Mouse (Mus musculus) cerebellum, adult 2 months (tissue): ENCODE results near the gene Arid1b. TPM values are rescaled to one million over a fixed set of nuclear protein-coding genes. Genes with fewer than 3 reads are reported as not detected.

Experiments used
- DNase-seq, 2 experiments: peaks; one replicate each; pipeline ENCODE4 v3.0.0; 2021
- H3K27ac ChIP-seq: fragments of 200-500 bp; 2 replicates; pipeline ENCODE4 v1.5.1; 2012; ENCODE audit warnings: low read length, control low read depth, inconsistent platforms; ENCODE audit not compliant: insufficient read depth
- H3K27me3 ChIP-seq: fragments of 200-500 bp; 2 replicates; pipeline ENCODE4 v1.6.1; 2012; ENCODE audit warnings: inconsistent platforms, mild to moderate bottlenecking, low read length, moderate library complexity; ENCODE audit not compliant: control insufficient read depth, insufficient read depth
- H3K4me1 ChIP-seq: fragments of 200-500 bp; 2 replicates; pipeline ENCODE4 v1.6.1; 2011; ENCODE audit warnings: low read length; ENCODE audit not compliant: control insufficient read depth, insufficient read depth
- H3K4me3 ChIP-seq: fragments of 200-500 bp; replicated peaks from 2 replicates; pipeline ENCODE3; 2011; ENCODE audit warnings: mild to moderate bottlenecking, low read depth, low read length, control low read depth; ENCODE audit not compliant: insufficient read depth
- CTCF ChIP-seq: fragments of 200-500 bp; IDR thresholded peaks from 2 replicates; pipeline ENCODE4 v1.5.1; 2011; ENCODE audit warnings: low read depth, mild to moderate bottlenecking, control low read depth, low read length, moderate library complexity, borderline replicate concordance; ENCODE audit not compliant: insufficient read depth
- POLR2A ChIP-seq: fragments of 200-500 bp; IDR thresholded peaks from 2 replicates; pipeline ENCODE4 v1.6.1; 2011; ENCODE audit warnings: low read length, control low read depth, borderline replicate concordance; ENCODE audit not compliant: insufficient read depth
- WGBS: fragments of 180-500 bp; shearing (Covaris S2); methylation state at CpG from one replicate; pipeline ENCODE4 v1.1.7; 2018; 5-methylcytosine and 5-hydroxymethylcytosine counted together
- polyA plus RNA-seq: library from polyadenylated mRNA; depleted of rRNA; stranded (reverse); fragments of >200 nt; gene quantifications from 2 replicates; pipeline ENCODE4 v1.2.3, GENCODE M21; 2012

Gene Arid1b
- polyA plus RNA-seq, 1 experiment, result 25.6 TPM

DNA sequence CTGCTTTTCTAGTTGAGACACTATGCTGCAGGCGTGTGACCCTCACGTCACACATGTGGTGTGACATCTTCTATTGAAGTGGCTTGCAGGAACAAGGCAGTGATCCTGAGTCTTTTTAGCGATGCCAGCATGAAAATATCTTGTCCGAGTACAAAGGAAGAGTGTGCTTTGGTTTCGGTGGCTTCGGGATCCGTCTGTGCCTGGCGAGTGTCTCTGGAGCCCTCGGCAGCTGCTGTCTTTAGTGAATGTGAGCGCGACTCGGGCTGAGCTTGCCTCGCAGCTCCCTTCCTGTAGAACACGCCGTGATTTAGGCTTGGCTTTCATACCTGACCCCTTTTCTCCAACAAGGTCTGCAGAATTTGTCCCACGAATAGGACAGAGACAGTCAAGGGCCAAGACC lies 275.6 kb downstream of the Arid1b start:
- no peaks in the 10 kb centered on the region for H3K27me3 ChIP-seq
- no peak overlapping the region for H3K27ac ChIP-seq
- TF ChIP-seq CTCF, result no peak
- no peak for TF ChIP-seq POLR2A
- WGBS, result 61% methylated on average over 16 of the region's 16 CpGs
- DNase-seq, result no peak
- H3K4me3 ChIP-seq, result no peak overlapping the region
- peaks cover 10% of the 10 kb centered on the region; the same call in 1 of the 2 replicates for H3K4me1 ChIP-seq

DNA sequence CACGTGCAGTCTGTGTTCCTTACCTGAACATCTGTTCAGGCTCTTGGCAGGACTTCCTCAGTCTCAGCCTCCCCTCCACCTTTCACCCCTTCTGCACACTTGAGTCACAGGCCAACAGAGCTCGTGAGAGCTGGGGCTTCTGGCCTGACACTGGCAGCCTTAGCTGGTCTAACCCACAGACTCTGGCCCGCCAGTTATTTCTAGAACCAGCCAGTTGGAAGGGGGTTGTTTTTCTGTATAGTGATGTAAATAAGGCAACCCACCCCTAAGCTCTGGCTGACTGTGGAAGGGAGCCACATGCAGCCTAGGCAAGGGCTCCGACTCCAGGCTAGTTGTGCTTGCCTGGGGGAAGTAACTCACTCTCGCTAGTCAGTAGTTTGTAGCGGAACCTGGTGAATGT lies 276.7 kb downstream of the Arid1b start:
- WGBS, result 71% methylated on average over 6 of the region's 6 CpGs
- H3K4me1 ChIP-seq, result peaks cover 10% of the 10 kb centered on the region; the same call in 1 of the 2 replicates
- no peak overlapping the region for H3K27ac ChIP-seq
- H3K4me3 ChIP-seq, result no peak overlapping the region
- TF ChIP-seq CTCF, result no peak
- TF ChIP-seq POLR2A, result no peak
- H3K27me3 ChIP-seq, result no peaks in the 10 kb centered on the region
- no peak for DNase-seq

DNA sequence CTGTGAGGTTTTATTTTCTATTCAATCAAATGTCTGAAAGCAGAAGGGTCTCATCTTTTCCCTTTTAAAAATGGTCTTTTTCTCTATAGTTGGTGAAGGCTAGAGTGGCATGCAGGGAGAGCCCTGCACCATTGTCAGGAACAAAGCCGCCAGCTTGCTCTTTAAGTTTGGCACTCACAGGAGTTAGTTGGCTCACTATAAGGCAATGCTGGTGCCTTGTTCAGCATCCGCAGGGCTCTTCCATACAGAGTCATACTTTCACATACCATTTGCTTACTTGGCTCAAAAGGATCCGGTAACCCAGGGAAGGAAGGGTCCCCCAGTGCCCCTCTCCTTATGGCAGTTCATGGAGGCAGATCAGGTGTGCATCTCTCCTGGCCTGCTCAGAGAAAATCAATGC lies 279.0 kb downstream of the Arid1b start:
- no peaks in the 10 kb centered on the region for H3K27me3 ChIP-seq
- H3K4me3 ChIP-seq, result no peak overlapping the region
- no peak overlapping the region for H3K27ac ChIP-seq
- H3K4me1 ChIP-seq, result peaks cover 18% of the 10 kb centered on the region
- 48% methylated on average over 3 of the region's 3 CpGs for WGBS
- DNase-seq, result no peak
- no peak for TF ChIP-seq CTCF

DNA sequence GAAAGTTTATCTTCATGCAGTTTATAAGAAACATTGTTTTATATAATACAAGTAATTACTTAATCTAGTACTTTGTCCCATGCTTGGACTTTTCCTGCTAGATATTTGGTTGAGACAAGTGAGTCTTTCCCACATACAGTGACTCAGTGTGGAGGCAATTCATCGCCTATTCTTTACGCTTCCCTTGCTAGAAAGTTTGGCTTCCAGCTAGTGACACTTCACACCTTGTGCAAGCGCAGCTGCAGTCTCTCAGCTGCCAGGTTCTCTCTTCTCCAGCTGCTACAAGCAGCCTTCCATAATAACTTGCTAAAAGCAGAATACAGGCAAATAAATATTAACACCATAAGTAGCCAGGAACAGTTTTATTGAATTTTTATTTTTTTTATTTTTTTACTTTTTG lies 279.6 kb downstream of the Arid1b start:
- Histone ChIP-seq H3K27me3 (no peaks in the 10 kb centered on the region), H3K4me1 (peaks cover 19% of the 10 kb centered on the region), H3K27ac (no peak overlapping the region), H3K4me3 (no peak overlapping the region)
- 72% methylated on average over 3 of the region's 3 CpGs for WGBS
- DNase-seq, result no peak
- TF ChIP-seq CTCF (no peak), POLR2A (no peak)

DNA sequence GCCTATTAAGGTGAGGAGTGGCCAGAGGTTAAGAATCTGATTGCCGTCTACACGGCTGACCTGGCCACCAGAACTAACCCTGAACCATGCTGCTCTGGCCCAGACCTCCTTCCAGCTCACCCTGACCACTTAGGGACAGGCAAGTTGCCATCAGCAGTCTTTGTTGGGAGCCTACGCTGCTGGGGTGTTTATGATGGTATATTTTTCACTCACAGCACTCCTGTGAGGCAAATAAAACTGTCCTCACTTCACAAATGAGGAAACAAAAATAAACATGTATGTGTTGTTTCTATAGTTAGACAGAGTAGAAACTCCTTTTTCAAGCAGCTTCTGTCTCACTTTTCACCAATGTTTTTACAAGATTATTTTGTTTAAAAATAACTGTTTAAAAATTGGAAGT lies 280.3 kb downstream of the Arid1b start:
- 73% methylated on average over 3 of the region's 3 CpGs for WGBS
- no peak overlapping the region for H3K27ac ChIP-seq
- no peak for TF ChIP-seq CTCF
- TF ChIP-seq POLR2A, result no peak
- DNase-seq, result no peak
- peaks cover 24% of the 10 kb centered on the region for H3K4me1 ChIP-seq
- no peaks in the 10 kb centered on the region for H3K27me3 ChIP-seq
- no peak overlapping the region for H3K4me3 ChIP-seq

DNA sequence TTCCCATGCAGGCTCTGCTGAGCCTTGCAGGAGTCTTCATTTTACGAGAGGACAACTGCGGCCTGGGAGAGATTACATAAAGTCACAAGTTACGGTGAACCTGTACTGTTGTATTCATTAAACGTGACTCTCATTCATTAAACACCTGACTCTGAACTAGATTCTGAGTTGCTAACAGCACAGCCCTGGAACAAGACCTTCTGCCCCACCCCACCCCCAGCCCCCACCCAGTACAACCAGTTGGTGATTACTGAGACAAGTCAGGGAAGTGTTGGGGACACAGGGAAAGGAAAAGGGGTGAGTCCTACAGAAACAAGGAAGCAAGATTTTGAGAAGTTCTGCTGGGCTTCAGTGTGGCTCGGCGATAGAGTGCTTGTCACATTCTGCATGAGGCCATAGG lies 281.6 kb downstream of the Arid1b start:
- Histone ChIP-seq H3K4me3 (no peak overlapping the region), H3K4me1 (peaks cover 26% of the 10 kb centered on the region), H3K27ac (no peak overlapping the region), H3K27me3 (no peaks in the 10 kb centered on the region)
- 96% methylated on average over 6 of the region's 6 CpGs for WGBS
- no peak for DNase-seq
- TF ChIP-seq CTCF (no peak), POLR2A (no peak)

DNA sequence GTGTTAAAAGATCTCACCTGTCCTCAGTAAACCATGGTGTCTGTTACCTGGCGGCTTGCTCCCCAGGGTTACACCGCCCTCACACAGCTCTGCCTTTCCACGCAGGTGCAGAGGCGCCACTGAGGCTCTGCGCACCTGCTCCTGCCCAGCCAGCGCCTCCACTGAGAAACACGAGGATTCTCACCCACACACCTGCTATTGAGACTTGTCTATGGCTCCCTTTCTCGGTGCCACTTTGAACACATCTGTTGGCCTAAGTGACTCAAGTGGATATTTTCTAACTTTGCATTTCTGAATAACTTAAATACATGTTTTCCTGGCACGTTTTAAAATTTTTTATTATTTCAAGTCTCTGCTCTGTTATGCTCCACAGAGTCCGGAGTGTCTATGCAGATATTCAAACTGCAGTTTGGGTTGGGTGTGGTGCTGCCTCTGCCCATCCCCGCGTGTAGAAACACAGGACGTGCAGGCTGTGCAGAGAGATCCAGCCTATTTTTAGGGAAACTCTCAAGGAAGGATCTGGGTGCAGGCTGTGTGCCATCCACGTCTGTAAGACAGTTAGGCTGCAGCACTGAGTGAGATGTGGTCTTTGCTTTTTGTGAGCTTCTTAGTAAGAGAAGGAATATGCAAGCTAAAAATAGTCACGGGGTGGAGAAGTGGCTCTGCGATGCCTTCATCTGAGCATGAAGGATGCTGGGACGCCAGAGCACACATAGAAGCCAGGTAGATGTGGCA lies 283.2 kb downstream of the Arid1b start:
- no peaks in the 10 kb centered on the region for H3K27me3 ChIP-seq
- peaks cover 33% of the 10 kb centered on the region for H3K4me1 ChIP-seq
- no peak overlapping the region for H3K27ac ChIP-seq
- DNase-seq, result no peak
- TF ChIP-seq POLR2A (no peak), CTCF (no peak)
- 59% methylated on average over 17 of the region's 17 CpGs for WGBS
- no peak overlapping the region for H3K4me3 ChIP-seq

DNA sequence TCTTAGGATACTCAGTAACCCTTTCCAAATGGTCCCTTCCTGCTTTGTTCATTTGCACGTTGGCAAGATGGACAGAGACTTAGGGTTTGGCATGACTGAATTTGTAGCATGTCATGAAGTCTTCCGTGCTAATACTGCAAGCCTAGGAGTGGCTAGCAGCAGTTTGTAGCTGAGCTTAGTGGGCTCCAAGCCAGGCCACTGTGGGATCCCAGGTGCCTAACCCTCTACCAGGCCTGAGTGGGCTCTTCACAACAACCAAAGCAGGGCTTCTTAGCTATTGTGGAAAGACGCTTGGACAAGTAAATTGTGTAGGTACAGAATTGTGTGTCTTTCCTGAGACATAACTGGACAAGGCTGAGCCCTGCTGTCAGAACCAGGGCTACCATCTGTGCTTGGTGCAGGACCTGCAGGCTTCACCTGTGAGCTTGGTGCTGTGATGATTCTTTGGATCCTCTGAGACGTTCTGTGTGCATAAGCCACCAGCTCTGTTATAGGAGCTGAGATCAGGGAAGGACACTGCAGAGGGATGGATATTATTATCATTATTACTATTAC lies 286.4 kb downstream of the Arid1b start:
- Histone ChIP-seq H3K4me3 (no peak overlapping the region), H3K27ac (peak overlapping the region; percentile 64), H3K4me1 (peaks cover 38% of the 10 kb centered on the region), H3K27me3 (no peaks in the 10 kb centered on the region)
- TF ChIP-seq CTCF (peak; percentile 14; the same call in 1 of the 2 replicates), POLR2A (no peak)
- 12% methylated on average over 4 of the region's 4 CpGs for WGBS
- peak; percentile 40 to 59 for DNase-seq
